Mouse (Mus musculus): ENCODE results near the gene Olfr31. TPM values are rescaled to one million over a fixed set of nuclear protein-coding genes. Genes with fewer than 3 reads are reported as not detected.

Olfr31 gene
- polyA plus RNA-seq, 1 experiment from 2014 or later = not detected

Other genes with a start within 250 kb of the Olfr31 start
- 165 TPM in 2 replicates for gene Psmd6, start 201.8 kb upstream of the Olfr31 start, polyA plus RNA-seq (2015; fragmentation: Nextera tagmentation; extraction: Ambion mirVana)
- gene Olfr720, start 136.0 kb upstream of the Olfr31 start, polyA plus RNA-seq (2015; fragmentation: Nextera tagmentation; extraction: Ambion mirVana) = not detected in 2 replicates
- gene Il3ra, start 23.4 kb downstream of the Olfr31 start, polyA plus RNA-seq (2015; fragmentation: Nextera tagmentation; extraction: Ambion mirVana) = 4.7 and 8.5 TPM in 2 replicates
- gene Olfr721-ps1, start 78.5 kb downstream of the Olfr31 start, polyA plus RNA-seq (2015; fragmentation: Nextera tagmentation; extraction: Ambion mirVana) = not detected in 2 replicates